Mouse (Mus musculus): ENCODE results near the gene Gm14226. TPM values are rescaled to one million over a fixed set of nuclear protein-coding genes. Genes with fewer than 3 reads are reported as not detected.
"Not testable (repeated sequence)": the region's sequence is repeated elsewhere in the genome, so short reads cannot be mapped to it uniquely, and the experiment has no call there.

The Gm14226 gene
- polyA plus RNA-seq (2014; fragmentation: Nextera tagmentation; extraction: Ambion mirVana), result 0.11 and 0.22 TPM in 2 replicates

- H3K4me1 ChIP-seq (ENCODE audit: control insufficient read depth, insufficient read depth, low read length); ATAC-seq (ENCODE audit: low FRiP score, low TSS enrichment); H3K9me3 ChIP-seq (ENCODE audit: control insufficient read depth, low read length); H3K36me3 ChIP-seq (ENCODE audit: control insufficient read depth, insufficient read depth, low read length); H3K27me3 ChIP-seq (ENCODE audit: control insufficient read depth, insufficient read depth, low read length): not testable (repeated sequence)
- Histone ChIP-seq H3K4me2 (ENCODE audit: low read length) (peak within 1 kb of the TSS; percentile 92), H3K9ac (replicated peaks; ENCODE audit: low read length) (peak within 1 kb of the TSS; percentile 59; the same call in 1 of the 2 replicates), H3K4me3 (replicated peaks; ENCODE audit: low read depth, low read length) (peak within 1 kb of the TSS; percentile 44), H3K27ac (replicated peaks; ENCODE audit: low read depth, low read length) (peak within 1 kb of the TSS; percentile 78)
- WGBS, result 1% methylated on average over 24 of the region's 26 CpGs
- peak; percentile 7 for DNase-seq
These were observed at the start of gene Gm14226 for GRCm38 (mm10) chr2:155018251-155018755. Gene Gm14226 (plus strand): TSS chr2:155018266.

DNA sequence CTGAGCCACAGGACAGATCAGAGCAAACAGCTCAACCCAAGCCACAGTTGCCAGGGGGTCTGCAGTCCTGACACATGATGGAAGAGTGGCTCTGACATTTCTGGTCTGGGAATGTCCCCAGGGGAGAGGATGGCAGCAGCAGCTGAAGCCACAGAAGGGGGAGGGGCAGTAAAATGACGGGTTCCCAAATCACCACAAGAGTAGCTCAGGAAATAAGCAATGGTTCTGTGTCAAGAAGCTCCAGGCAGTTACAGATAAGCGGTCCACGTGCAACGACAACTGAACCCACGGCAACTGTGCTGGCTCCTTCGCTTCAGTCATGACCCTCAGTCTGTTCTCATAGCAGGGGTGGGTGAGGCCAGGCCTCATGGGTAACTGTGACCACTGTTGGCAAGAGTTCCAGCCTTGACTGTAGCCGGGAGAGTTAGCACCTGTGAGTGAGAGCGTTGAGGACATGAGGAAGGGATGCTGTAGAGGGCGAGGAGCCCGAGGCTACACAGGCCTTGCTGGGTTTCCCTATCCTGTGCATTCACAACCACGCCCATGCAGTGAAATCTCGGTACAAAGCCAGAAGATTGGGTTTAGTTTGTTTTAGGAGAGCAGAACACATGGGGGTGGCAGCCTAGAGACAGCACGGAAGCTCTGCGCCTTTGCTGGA lies 48.2 kb upstream of the Gm14226 start:
- WGBS, result 73% methylated on average over 14 of the region's 14 CpGs
- H3K4me1 ChIP-seq (ENCODE audit: control insufficient read depth, insufficient read depth, low read length); H3K9me3 ChIP-seq (ENCODE audit: control insufficient read depth, low read length); H3K4me3 ChIP-seq (replicated peaks; ENCODE audit: low read depth, low read length); H3K27ac ChIP-seq (replicated peaks; ENCODE audit: low read depth, low read length); H3K4me2 ChIP-seq (ENCODE audit: low read length); ATAC-seq (ENCODE audit: low FRiP score, low TSS enrichment); H3K9ac ChIP-seq (replicated peaks; ENCODE audit: low read length); H3K27me3 ChIP-seq (ENCODE audit: control insufficient read depth, insufficient read depth, low read length); H3K36me3 ChIP-seq (ENCODE audit: control insufficient read depth, insufficient read depth, low read length): not testable (repeated sequence)
- peak; percentile 8 for DNase-seq

DNA sequence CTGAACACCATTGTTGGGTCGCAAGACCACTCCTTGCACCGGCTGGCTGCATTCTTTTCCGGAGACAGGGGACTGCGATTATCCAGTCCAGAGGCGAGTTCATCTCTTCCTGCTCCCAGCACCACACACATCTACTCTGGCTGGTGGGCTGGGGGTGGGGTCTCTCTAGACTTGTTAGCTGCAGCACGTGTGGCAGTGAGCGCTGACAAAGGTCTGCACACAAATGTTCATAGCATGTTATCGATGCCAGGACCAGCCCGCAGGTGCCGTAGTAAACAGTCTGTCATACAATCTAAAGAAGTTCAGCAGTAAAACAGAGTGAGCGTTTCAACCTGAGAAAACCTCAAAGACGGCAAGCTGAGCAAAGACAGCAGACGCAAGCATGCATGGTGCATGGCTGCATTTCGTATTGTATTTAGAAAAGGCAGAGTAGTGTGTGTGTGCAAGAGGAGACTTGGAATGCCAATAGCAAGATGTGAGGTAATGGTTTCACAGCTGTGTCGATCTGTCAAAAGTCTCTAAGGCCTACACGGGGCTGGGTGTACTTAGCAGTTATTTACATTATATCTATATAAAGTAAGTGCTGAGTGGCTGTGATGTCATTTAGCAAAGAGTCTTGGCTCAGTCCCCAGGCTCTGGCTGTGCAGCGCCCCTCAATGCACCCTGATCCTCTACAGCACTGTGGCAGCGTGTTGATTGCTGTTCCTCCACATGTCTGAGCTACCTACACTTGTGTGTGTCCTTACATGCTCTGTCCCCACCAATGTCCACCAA lies 46.0 kb upstream of the Gm14226 start:
- DNase-seq, result no peak

GRCm38 (mm10) chr2:154972981-154973380 lies 45.1 kb upstream of the Gm14226 start:
- Histone ChIP-seq H3K9ac (replicated peaks; ENCODE audit: low read length) (no peak overlapping the region), H3K36me3 (ENCODE audit: control insufficient read depth, insufficient read depth, low read length) (no peaks in the 10 kb centered on the region), H3K27me3 (ENCODE audit: control insufficient read depth, insufficient read depth, low read length) (no peaks in the 10 kb centered on the region), H3K27ac (replicated peaks; ENCODE audit: low read depth, low read length) (no peak overlapping the region), H3K4me3 (replicated peaks; ENCODE audit: low read depth, low read length) (no peak overlapping the region), H3K9me3 (ENCODE audit: control insufficient read depth, low read length) (no peaks in the 10 kb centered on the region), H3K4me2 (ENCODE audit: low read length) (no peak overlapping the region), H3K4me1 (ENCODE audit: control insufficient read depth, insufficient read depth, low read length) (no peaks in the 10 kb centered on the region)
- ATAC-seq (ENCODE audit: low FRiP score, low TSS enrichment), result no peak
- WGBS, result 73% methylated on average over 5 of the region's 5 CpGs
- DNase-seq, result no peak

More for the DNA sequence above, 46.0 kb upstream of the Gm14226 start:
- Histone ChIP-seq H3K27ac (replicated peaks; ENCODE audit: low read depth, low read length) (no peak overlapping the region), H3K27me3 (ENCODE audit: control insufficient read depth, insufficient read depth, low read length) (no peaks in the 10 kb centered on the region), H3K9me3 (ENCODE audit: control insufficient read depth, low read length) (no peaks in the 10 kb centered on the region), H3K9ac (replicated peaks; ENCODE audit: low read length) (no peak overlapping the region), H3K4me2 (ENCODE audit: low read length) (no peak overlapping the region), H3K4me3 (replicated peaks; ENCODE audit: low read depth, low read length) (no peak overlapping the region), H3K4me1 (ENCODE audit: control insufficient read depth, insufficient read depth, low read length) (no peaks in the 10 kb centered on the region), H3K36me3 (ENCODE audit: control insufficient read depth, insufficient read depth, low read length) (no peaks in the 10 kb centered on the region)
- 76% methylated on average over 18 of the region's 18 CpGs for WGBS
- ATAC-seq (ENCODE audit: low FRiP score, low TSS enrichment), result no peak

DNA sequence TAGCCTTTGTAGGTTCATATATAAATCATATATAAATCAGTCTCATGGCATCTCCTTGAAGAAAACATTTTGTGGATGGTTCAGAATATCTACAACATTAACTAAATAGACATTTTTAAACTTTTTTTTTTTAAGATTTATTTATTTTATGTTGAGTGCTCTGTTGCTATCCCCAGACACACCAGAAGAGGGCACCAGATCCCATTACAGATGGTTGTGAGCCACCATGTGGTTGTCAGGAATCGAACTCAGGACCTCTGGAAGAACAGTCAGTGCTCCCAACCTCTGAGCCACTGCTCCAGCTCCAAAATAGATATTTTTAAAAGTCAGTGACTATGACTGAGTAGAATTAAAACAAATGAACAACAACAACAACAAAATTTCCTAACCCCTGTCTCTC lies 31.5 kb upstream of the Gm14226 start:
- ATAC-seq (ENCODE audit: low FRiP score, low TSS enrichment) (no peak), DNase-seq (no peak)
- Histone ChIP-seq H3K4me3 (replicated peaks; ENCODE audit: low read depth, low read length) (no peak overlapping the region), H3K9ac (replicated peaks; ENCODE audit: low read length) (no peak overlapping the region), H3K36me3 (ENCODE audit: control insufficient read depth, insufficient read depth, low read length) (no peaks in the 10 kb centered on the region), H3K9me3 (ENCODE audit: control insufficient read depth, low read length) (no peaks in the 10 kb centered on the region), H3K4me1 (ENCODE audit: control insufficient read depth, insufficient read depth, low read length) (no peaks in the 10 kb centered on the region), H3K27me3 (ENCODE audit: control insufficient read depth, insufficient read depth, low read length) (no peaks in the 10 kb centered on the region), H3K4me2 (ENCODE audit: low read length) (no peak overlapping the region), H3K27ac (replicated peaks; ENCODE audit: low read depth, low read length) (no peak overlapping the region)
- WGBS, result 86% methylated on average over 1 of the region's 1 CpGs

GRCm38 (mm10) chr2:154991411-154991810 lies 26.7 kb upstream of the Gm14226 start:
- Histone ChIP-seq H3K27ac (replicated peaks; ENCODE audit: low read depth, low read length) (no peak overlapping the region), H3K27me3 (ENCODE audit: control insufficient read depth, insufficient read depth, low read length) (no peaks in the 10 kb centered on the region), H3K4me2 (ENCODE audit: low read length) (no peak overlapping the region), H3K9me3 (ENCODE audit: control insufficient read depth, low read length) (no peaks in the 10 kb centered on the region), H3K9ac (replicated peaks; ENCODE audit: low read length) (no peak overlapping the region), H3K4me3 (replicated peaks; ENCODE audit: low read depth, low read length) (no peak overlapping the region), H3K4me1 (ENCODE audit: control insufficient read depth, insufficient read depth, low read length) (no peaks in the 10 kb centered on the region), H3K36me3 (ENCODE audit: control insufficient read depth, insufficient read depth, low read length) (no peaks in the 10 kb centered on the region)
- 87% methylated on average over 8 of the region's 8 CpGs for whole genome bisulfite sequencing
- no peak for DNase-seq
- no peak for ATAC-seq (ENCODE audit: low FRiP score, low TSS enrichment)

DNA sequence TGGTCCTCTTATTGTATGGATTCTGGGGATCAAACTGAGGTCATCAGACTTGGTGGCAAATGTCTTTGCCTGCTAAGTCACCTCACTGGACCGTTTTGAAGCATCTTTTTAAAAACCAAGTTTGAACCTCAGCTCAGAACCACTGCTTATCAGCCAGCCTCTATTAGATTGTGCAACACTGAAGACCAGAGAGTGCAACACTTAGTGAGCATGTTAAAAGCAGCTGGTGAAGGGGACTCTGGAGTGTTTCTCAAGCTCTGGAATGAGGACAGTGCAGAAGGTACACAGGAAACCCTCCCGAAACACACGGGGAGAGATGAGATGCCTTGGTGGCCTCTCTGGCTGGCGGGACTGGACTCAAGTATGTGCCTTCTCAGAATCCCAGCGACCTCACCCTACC lies 26.0 kb upstream of the Gm14226 start:
- DNase-seq (no peak), ATAC-seq (ENCODE audit: low FRiP score, low TSS enrichment) (no peak)
- Histone ChIP-seq H3K9me3 (ENCODE audit: control insufficient read depth, low read length) (no peaks in the 10 kb centered on the region), H3K4me3 (replicated peaks; ENCODE audit: low read depth, low read length) (no peak overlapping the region), H3K27ac (replicated peaks; ENCODE audit: low read depth, low read length) (no peak overlapping the region), H3K4me1 (ENCODE audit: control insufficient read depth, insufficient read depth, low read length) (no peaks in the 10 kb centered on the region), H3K36me3 (ENCODE audit: control insufficient read depth, insufficient read depth, low read length) (no peaks in the 10 kb centered on the region), H3K4me2 (ENCODE audit: low read length) (no peak overlapping the region), H3K9ac (replicated peaks; ENCODE audit: low read length) (no peak overlapping the region), H3K27me3 (ENCODE audit: control insufficient read depth, insufficient read depth, low read length) (no peaks in the 10 kb centered on the region)
- 89% methylated on average over 5 of the region's 5 CpGs for WGBS

- Histone ChIP-seq H3K27me3 (ENCODE audit: control insufficient read depth, insufficient read depth, low read length) (no peaks in the 10 kb centered on the region), H3K4me2 (ENCODE audit: low read length) (no peak overlapping the region), H3K4me1 (ENCODE audit: control insufficient read depth, insufficient read depth, low read length) (no peaks in the 10 kb centered on the region), H3K9me3 (ENCODE audit: control insufficient read depth, low read length) (no peaks in the 10 kb centered on the region), H3K36me3 (ENCODE audit: control insufficient read depth, insufficient read depth, low read length) (no peaks in the 10 kb centered on the region), H3K27ac (replicated peaks; ENCODE audit: low read depth, low read length) (no peak overlapping the region), H3K4me3 (replicated peaks; ENCODE audit: low read depth, low read length) (no peak overlapping the region), H3K9ac (replicated peaks; ENCODE audit: low read length) (no peak overlapping the region)
- DNase-seq, result no peak
- WGBS, result 91% methylated on average over 11 of the region's 11 CpGs
- no peak for ATAC-seq (ENCODE audit: low FRiP score, low TSS enrichment)
These were observed 12.6 kb upstream of the Gm14226 start for GRCm38 (mm10) chr2:155005491-155005890.
